ENCODE assay signal across 7 mouse cellular contexts in genomic region chr17:24886134-24886931, GRCm38 (mm10). TPM values are rescaled to one million over a fixed set of nuclear protein-coding genes. Genes with fewer than 3 reads are reported as not detected.
DNase-seq lines count a peak whose midpoint lies in the region; ATAC-seq and TF ChIP-seq lines count a peak whose summit lies in the region.

TSS of gene Nubp2 (minus strand) at chr17:24886349.
TSS of gene Spsb3 (plus strand) at chr17:24886643.

- peak; percentile 62 for TF ChIP-seq POLR2A in small intestine, adult 2 months (IDR thresholded peaks at IDR 0.05; ENCODE audit: low read depth, low read length)

- DNase-seq in adrenal gland, postnatal 10 days = peak; percentile 98
- DNase-seq in embryonic facial prominence, embryonic 10.5 days (ENCODE audit: low spot score) = peak; percentile 97
- DNase-seq in gonadal fat pad, adult 2 months (ENCODE audit: low read depth) = peak; percentile 99
- DNase-seq in left cerebral cortex, postnatal 4 days = peak; percentile 98

- WGBS in embryonic facial prominence, embryonic 10.5 days = under 1% methylated on average over 69 of the region's 69 CpGs
- 0% methylated on average over 69 of the region's 69 CpGs for WGBS in intestine, postnatal 0 days
- under 1% methylated on average over 69 of the region's 69 CpGs for WGBS in midbrain, embryonic 12.5 days
- WGBS in small intestine, adult 2 months = under 1% methylated on average over 69 of the region's 69 CpGs

- H3K36me3 ChIP-seq in embryonic facial prominence, embryonic 10.5 days (replicated peaks) = peaks cover 65% of the 10 kb centered on the region
- peaks cover 44% of the 10 kb centered on the region for H3K36me3 ChIP-seq in intestine, postnatal 0 days (ENCODE audit: control insufficient read depth, insufficient read depth)
- peaks cover 40% of the 10 kb centered on the region for H3K36me3 ChIP-seq in midbrain, embryonic 12.5 days
- H3K36me3 ChIP-seq in small intestine, adult 2 months (ENCODE audit: control insufficient read depth, insufficient read depth, low read length) = peaks cover 29% of the 10 kb centered on the region

- peak within 1 kb of the TSS; percentile 84 for H3K4me3 ChIP-seq in embryonic facial prominence, embryonic 10.5 days
- peak within 1 kb of the TSS; percentile 78 for H3K4me3 ChIP-seq in intestine, postnatal 0 days (ENCODE audit: low read depth, low read length)
- H3K4me3 ChIP-seq in midbrain, embryonic 12.5 days = peak within 1 kb of the TSS; percentile 89
- H3K4me3 ChIP-seq in small intestine, adult 2 months (ENCODE audit: low read depth, low read length) = peak within 1 kb of the TSS; percentile 90

- peak; percentile 44 for TF ChIP-seq CTCF in intestine, postnatal 0 days (IDR thresholded peaks at IDR 0.05; ENCODE audit: low read depth)
- TF ChIP-seq CTCF in small intestine, adult 2 months (IDR thresholded peaks at IDR 0.05; ENCODE audit: extremely low read depth, insufficient read length, insufficient replicate concordance, low read depth, low read length) = no peak

- H3K9me3 ChIP-seq in embryonic facial prominence, embryonic 10.5 days = no peaks in the 10 kb centered on the region
- H3K9me3 ChIP-seq in intestine, postnatal 0 days (ENCODE audit: control insufficient read depth) = no peaks in the 10 kb centered on the region
- H3K9me3 ChIP-seq in midbrain, embryonic 12.5 days = no peaks in the 10 kb centered on the region

- peak within 1 kb of the TSS; percentile 77 for H3K4me2 ChIP-seq in intestine, postnatal 0 days (replicated peaks; ENCODE audit: low read depth)
- H3K4me2 ChIP-seq in midbrain, embryonic 12.5 days (replicated peaks) = peak within 1 kb of the TSS; percentile 95

- peak; percentile 96 for ATAC-seq in intestine, postnatal 0 days
- peak; percentile 98 for ATAC-seq in midbrain, embryonic 12.5 days (ENCODE audit: low FRiP score, low read depth)

- peak within 1 kb of the TSS; percentile 85 for H3K27ac ChIP-seq in embryonic facial prominence, embryonic 10.5 days (replicated peaks)
- H3K27ac ChIP-seq in intestine, postnatal 0 days (ENCODE audit: low read depth, low read length) = peak within 1 kb of the TSS; percentile 79
- peak within 1 kb of the TSS; percentile 69 for H3K27ac ChIP-seq in midbrain, embryonic 12.5 days (replicated peaks)
- H3K27ac ChIP-seq in small intestine, adult 2 months (ENCODE audit: insufficient read depth, low read depth, low read length) = peak within 1 kb of the TSS; percentile 57

- intact Hi-C loops in left cerebral cortex, postnatal 4 days (cut with DNase I) = no loop called here

- peaks cover 34% of the 10 kb centered on the region for H3K4me1 ChIP-seq in embryonic facial prominence, embryonic 10.5 days
- H3K4me1 ChIP-seq in intestine, postnatal 0 days (replicated peaks; ENCODE audit: control insufficient read depth, insufficient read depth, low read length) = peaks cover 12% of the 10 kb centered on the region; the same call in 1 of the 2 replicates
- peaks cover 29% of the 10 kb centered on the region for H3K4me1 ChIP-seq in midbrain, embryonic 12.5 days
- H3K4me1 ChIP-seq in small intestine, adult 2 months (ENCODE audit: control insufficient read depth, insufficient read depth, insufficient read length, low read length) = peaks cover 13% of the 10 kb centered on the region

- peak within 1 kb of the TSS; percentile 79 for H3K9ac ChIP-seq in intestine, postnatal 0 days (ENCODE audit: low read depth, low read length)
- H3K9ac ChIP-seq in midbrain, embryonic 12.5 days (replicated peaks) = peak within 1 kb of the TSS; percentile 78

- no peaks in the 10 kb centered on the region for H3K27me3 ChIP-seq in embryonic facial prominence, embryonic 10.5 days (replicated peaks; ENCODE audit: low read depth, poor library complexity, severe bottlenecking)
- no peaks in the 10 kb centered on the region for H3K27me3 ChIP-seq in intestine, postnatal 0 days (replicated peaks; ENCODE audit: control insufficient read depth, insufficient read depth, low read length)
- no peaks in the 10 kb centered on the region for H3K27me3 ChIP-seq in midbrain, embryonic 12.5 days
- H3K27me3 ChIP-seq in small intestine, adult 2 months (ENCODE audit: control insufficient read depth, insufficient read depth, low read length) = no peaks in the 10 kb centered on the region

RNA-seq across cellular contexts. Expression of gene Nubp2, which starts in this region (rescaled TPM):
- total RNA-seq in adrenal gland, postnatal 10 days (2021) = 10 to 100 TPM; 42.2 to 43.7 TPM
- 71.8 and 81.8 TPM in 2 replicates for polyA plus RNA-seq in embryonic facial prominence, embryonic 10.5 days (2016; fragmentation: Nextera tagmentation; extraction: Ambion mirVana)
- polyA plus RNA-seq in gonadal fat pad, adult 2 months (2012; rRNA removed) = 31.3 and 31.7 TPM in 2 replicates
- 48.0 and 53.5 TPM in 2 replicates for polyA plus RNA-seq in intestine, postnatal 0 days (2015; fragmentation: Nextera tagmentation; extraction: Ambion mirVana)
- total RNA-seq in left cerebral cortex, postnatal 4 days (2021) = 10 to 100 TPM; 35.9 to 39.3 TPM
- polyA plus RNA-seq in midbrain, embryonic 12.5 days (2016; fragmentation: Nextera tagmentation; extraction: Ambion mirVana) = 64.0 and 70.3 TPM in 2 replicates
- 33.0 and 39.9 TPM in 2 replicates for polyA plus RNA-seq in small intestine, adult 2 months (2012; rRNA removed)

RNA-seq across cellular contexts. Expression of gene Spsb3, which starts in this region (rescaled TPM):
- total RNA-seq in adrenal gland, postnatal 10 days (2021) = 10 to 100 TPM; 31.5 to 35.6 TPM
- polyA plus RNA-seq in embryonic facial prominence, embryonic 10.5 days (2016; fragmentation: Nextera tagmentation; extraction: Ambion mirVana) = 47.1 TPM in 2 replicates
- polyA plus RNA-seq in gonadal fat pad, adult 2 months (2012; rRNA removed) = 67.0 and 77.8 TPM in 2 replicates
- polyA plus RNA-seq in intestine, postnatal 0 days (2015; fragmentation: Nextera tagmentation; extraction: Ambion mirVana) = 42.3 and 43.4 TPM in 2 replicates
- 10 to 100 TPM; 43.6 to 46.0 TPM for total RNA-seq in left cerebral cortex, postnatal 4 days (2021)
- 52.8 and 52.9 TPM in 2 replicates for polyA plus RNA-seq in midbrain, embryonic 12.5 days (2016; fragmentation: Nextera tagmentation; extraction: Ambion mirVana)
- 51.5 and 88.1 TPM in 2 replicates for polyA plus RNA-seq in small intestine, adult 2 months (2012; rRNA removed)

Comparison
In these comparisons a context has a peak if more than half of its experiments do, and no peak if none do; other contexts are left out.
1. Peak in every context shown above with its lines: DNase-seq, ATAC-seq, H3K4me3 ChIP-seq and H3K27ac ChIP-seq.